Mouse (Mus musculus): Measurements from ENCODE around the gene Pigu.

Gene Pigu

DNA sequence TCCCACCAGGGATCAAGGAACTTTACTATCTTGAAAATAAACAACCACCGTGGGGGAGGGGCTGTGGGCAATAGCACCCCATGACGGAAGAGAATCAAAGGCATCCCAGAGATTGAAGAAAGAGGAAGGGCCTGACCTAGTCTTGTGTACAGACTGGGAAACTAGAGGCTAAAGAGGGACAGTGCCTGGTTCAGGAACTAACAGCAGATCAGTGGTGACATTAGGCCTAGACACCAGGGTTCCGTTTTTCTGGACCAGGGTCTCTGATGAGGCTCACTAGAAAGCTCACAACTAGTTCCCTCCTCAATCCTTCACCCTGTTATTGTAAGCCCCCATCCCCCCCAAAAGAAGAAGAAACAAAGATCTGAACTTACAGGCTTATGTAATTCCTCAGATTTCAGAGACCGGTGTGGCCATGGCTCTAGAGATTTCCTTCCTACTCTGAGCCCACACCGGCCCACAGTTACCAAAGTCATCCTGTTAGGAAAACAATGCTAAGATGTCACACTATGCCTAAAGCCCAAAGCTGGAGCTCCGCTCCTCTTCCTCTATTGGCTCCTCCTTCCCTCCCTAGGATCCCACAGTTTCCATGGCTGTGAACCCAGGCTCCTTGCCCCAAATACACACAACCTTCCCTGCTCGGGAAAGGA lies 10.5 kb upstream of the Pigu start:
- DNase-seq (ENCODE audit: low spot score): no peak

DNA sequence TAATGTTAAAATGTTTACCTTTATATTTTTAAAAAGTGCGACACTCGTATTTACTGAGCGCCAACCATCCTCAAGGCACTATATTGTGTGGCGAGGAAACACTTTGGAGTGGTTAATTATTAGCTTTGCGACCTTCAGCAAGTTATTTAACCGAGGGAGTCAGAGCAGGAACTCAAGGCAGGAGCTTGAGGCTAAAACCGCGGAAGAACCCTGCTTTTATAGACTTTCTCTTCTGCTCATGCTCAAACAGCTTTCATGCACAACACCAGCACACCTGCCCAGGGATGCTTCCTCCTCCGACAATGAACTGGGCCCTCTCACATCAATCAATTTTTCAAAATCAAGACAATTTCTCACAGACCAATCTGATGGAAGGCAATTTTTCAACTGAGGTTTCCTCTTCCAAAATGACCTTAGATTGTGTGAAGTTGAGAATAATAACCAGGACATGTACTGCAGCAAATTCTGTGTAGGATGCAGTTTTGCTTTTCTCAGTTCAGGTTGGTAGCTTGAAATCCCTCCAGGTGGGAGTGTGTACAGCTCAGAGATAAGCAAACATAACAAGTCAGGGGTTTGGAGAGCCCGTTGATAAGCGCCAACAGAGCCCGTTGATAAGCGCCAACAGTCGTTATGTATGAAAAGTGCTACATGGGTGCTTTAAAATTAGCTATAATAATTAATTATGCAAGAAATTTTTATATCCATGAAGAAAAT lies 613 bp upstream of the Pigu start:
- DNase-seq (ENCODE audit: low spot score): no peak

DNA sequence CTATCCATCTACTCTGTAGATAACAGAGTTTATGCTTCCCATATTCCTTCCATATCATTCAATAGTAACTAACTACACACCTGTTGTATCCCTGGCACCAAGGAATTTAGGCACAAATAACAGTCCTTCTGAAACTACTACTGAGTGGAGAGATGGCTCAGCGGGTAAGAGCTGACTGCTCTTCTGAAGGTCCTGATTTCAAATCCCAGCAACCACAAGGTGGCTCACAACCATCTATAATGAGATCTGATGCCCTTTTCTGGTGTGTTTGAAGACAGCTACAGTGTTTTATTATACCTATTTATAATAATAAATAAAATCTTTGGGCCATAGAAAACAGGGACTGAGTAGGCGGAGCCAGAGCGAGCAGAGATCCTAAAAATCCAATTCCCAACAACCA lies 2.8 kb downstream of the Pigu start:
- DNase-seq (ENCODE audit: low spot score): no peak

DNA sequence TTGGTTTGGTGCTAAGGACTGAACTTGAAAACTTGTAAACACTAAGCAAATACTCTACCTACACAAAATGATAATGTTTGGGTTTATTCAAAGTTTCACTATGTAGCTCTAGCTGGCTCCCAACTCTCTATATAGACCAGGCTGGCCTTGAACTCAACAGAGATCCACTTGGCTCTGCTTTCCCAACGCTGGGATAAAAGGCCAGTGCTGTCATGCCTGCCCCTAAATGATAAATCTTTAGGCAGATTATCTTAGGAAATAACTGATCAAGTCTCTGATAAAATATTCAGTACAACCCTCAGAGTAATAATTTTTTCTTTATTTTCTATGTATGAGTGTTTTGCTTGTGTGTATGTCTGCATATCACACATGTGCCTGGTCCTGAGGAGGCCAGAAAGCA lies 10.6 kb downstream of the Pigu start:
- DNase-seq (ENCODE audit: low spot score): no peak

DNA sequence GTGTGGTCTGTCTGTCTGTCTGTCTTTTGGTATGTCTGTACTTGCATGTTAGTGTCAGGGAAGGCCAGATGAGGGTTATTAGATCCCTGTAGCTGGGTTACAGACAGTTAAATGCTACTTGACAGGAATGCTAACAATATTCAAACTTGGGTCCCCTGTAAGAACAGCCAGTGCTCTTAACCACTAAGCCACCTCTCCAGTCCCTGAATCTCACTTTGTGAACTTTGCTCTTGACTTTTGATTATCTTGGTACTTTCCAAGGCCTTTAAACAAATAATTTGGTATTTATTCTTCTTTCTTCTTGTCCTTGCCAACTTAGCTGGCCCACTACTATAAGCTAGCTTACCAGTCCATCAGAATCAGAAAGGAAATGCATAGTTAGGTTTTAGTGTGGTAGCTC lies 17.1 kb downstream of the Pigu start:
- no peak for DNase-seq (ENCODE audit: low spot score)

DNA sequence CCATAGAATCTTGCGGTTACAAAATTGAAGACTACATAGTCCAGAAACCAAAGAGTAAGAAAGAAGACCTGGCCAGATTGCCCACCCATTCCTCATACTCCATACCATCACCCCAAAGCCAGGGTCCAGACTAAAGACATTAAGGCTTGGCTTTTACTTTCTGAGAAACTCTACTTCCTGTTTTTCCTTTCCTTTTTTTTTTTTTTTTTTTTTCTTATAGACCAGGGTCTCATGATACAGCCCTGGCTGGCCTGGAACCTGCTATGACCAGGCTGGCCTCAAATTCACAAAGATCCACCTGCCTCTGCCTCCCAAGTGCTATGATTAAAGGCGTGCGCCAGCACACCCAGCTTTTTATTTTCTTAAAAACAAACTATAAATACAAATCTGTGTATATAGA lies 21.0 kb downstream of the Pigu start:
- DNase-seq (ENCODE audit: low spot score): no peak

DNA sequence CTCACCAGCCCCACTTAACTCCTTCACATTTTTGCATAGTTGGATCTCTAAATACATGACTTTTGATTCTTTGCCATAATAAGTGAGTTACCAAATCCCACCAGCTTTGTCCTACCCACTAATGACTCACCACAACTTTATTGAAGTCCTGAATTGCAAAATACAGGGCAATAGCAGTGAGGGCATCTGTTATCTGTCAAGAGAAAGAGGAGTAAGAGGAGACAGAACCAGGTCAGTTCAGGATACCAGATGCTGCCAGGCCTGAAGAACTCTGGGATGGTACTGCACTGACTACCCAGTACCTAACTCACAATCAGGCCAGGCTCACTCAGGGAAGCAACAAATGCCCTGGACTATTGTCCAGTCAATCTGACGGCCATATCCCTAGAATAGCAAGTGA lies 22.0 kb downstream of the Pigu start:
- DNase-seq (ENCODE audit: low spot score): no peak

DNA sequence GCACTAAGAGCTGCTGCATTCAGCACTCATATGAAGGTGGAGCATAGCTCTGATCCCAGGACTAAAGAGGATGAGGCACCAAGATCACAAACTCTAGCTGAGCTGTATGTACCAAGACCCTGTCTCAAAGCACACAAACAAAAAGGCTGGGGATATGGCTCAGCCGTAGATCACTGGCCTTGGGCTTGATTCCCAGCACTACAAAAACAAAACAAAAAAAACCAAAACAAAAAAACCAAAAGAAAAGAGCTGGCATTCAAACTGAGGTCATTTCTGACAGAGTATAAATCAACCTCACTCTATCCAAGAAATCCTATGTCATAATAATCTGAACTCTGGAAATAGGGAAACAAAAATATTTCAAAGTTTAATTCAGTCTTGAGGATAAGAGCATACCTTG lies 23.8 kb downstream of the Pigu start:
- no peak for DNase-seq (ENCODE audit: low spot score)

DNA sequence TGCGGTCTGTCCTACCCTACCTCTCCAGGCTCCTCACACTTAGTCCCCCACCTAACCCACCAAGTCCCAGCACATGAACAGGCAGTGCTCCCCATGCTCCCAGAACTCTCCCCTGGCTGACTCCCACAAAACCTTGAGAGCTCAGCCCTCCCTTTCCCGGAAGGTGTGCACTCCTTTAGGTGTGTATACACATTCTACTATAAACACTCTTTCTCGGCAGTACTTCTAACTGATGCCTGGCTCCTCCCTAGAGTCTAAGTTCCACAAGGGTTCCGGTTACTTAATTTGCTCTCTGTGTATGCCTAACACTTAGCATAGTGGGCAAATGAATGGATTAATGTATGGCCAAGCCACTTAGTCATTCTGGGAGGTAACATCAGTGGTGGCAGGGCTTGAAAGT lies 25.9 kb downstream of the Pigu start:
- no peak for DNase-seq (ENCODE audit: low spot score)

DNA sequence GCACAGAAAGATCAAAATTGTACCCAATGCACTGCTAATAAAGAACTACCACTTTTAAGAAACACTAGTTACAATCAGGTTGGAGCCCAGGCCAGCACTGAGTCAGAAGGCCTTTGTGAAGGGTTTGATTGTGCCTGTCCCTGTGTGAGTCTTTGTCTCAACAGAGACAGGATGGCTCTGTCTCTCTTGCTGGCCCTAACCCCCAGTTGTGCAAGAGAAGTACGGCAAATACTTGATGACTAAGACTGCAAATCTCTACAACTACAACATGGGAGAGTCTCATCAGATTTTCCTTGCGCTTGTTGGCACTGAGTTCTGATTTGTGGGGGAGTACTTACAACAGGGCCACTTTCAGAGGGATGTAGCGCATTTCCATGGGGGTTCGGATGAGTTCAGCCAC lies 26.4 kb downstream of the Pigu start:
- DNase-seq (ENCODE audit: low spot score): no peak

DNA sequence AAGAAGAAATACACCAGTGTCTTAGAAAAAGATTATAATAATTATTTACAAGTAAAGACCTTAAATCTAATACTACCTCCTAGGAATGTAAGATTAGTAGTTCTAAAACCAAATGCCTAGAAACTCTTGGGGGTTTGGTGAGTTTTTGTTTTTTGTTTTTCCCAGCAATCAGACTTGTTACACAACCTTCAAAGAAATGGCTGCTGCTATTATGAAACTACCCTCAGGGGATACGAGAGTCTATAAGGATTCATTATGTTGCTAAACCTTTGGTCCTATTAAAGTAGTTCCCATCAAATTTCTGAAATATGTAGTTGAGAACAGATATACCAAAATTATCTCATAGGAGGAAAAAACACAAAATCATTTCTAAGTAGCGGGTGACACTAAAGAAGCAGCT lies 27.5 kb downstream of the Pigu start:
- DNase-seq (ENCODE audit: low spot score): no peak

DNA sequence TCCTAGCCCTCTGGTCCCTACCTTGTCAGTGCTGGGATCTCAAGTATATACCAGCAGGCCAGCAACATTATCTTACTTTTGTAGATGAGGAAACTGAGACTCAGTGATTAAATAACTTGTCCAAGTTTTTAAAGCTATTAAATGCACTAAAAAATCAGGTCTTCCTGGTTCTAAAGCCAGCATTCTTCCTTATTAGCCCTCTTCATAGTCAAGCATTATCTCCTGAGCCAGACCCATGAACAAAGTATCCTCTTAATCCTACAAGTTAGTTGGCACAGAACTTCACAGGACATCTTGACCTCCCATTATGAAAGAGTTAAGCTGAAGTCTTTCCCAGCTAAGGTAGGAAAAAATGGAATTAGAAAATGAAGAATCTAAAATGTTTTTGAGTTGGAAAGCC lies 28.3 kb downstream of the Pigu start:
- no peak for DNase-seq (ENCODE audit: low spot score)

DNA sequence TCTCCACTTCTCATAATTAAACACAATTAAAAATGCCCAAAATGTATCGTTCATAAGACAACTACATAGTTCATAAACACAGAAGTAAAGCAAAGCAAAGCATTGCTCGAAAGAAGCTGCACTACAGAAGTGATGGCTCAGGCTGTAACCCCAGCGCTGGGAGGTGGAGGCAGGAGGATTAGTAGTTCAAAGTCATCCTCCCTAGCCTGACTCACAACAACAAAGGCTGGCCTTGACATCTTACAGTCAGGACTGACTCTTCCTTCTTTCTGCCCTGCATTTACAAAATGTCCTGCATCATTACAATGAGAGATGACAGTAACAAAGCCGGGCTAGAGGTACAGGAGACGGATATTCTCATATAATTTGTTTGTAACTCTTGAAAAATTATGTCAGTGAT lies 29.3 kb downstream of the Pigu start:
- no peak for DNase-seq (ENCODE audit: low spot score)

DNA sequence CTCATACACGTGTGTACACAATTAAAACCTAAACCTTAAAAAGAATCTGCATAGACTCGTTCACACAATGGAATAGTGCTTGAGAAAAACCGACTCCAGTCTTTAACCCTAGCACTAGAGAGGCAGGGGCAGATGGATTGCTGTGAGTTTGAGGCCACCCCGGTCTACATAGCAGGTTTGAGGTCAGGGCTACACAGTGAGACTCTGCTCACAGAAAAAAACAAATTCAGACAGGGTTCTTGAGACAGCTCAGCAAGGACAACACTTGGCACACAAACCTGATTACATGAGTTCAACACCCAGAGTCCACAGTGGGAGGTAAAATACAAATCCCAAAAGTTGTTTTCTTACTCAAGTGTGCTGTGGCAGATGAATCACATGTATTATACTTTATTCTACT lies 31.2 kb downstream of the Pigu start:
- DNase-seq (ENCODE audit: low spot score): no peak

DNA sequence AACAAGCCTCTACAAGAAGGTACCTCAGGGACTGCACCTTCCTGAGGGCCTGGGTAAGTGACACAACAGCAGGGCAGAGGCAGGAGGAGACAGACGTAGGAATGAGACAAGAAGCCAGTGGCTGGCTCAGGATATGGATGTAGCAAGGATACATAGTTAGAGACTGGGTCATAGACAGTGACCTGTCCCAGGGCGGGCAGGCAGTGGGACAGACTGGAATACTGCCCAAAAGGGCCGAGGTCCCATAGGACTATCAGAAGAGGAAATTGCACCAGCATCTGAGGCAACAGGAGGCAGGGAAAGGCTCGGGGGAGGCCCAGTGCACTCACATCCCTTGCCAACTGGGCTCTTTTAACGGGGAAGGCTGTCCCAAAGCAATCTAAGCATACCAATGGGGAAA lies 36.6 kb downstream of the Pigu start:
- DNase-seq (ENCODE audit: low spot score): no peak

DNA sequence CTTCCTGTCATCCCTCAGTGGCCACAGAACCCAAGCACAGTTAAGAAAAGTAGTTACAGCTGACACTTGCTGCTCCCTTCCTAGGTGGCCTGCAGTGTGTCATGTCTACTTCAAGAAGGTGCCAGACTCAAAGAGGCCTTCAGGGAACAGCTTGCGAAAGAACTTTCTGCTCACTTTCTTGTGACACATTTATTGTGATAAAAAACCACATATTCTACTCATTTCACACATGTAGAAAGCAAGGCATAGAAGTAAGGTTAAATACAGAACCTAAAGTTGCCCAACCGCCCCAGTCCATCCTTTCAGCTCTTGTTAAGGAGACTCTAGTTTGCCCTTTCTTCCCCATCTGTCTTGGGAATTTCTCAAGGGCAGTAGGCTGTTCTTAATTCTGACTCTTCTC lies 38.6 kb downstream of the Pigu start:
- DNase-seq (ENCODE audit: low spot score): no peak

DNA sequence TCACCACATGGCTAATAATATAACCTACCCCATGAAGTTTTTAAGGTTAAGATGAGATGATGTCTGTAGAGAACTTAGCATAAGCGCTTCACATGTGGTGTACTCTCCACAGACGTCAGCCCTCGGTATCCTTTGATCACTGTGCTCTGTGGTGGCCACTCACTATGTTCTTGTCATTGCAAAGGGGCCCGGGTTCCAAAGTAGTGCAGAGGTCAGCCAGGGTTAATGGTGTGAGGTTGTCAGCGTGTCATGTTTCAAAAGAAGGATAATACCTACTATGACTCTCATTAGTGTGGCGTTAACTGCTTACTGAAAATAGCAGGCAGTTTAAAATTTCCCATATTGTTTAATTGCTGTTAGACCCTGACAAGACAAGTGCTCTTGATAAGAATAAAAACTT lies 43.6 kb downstream of the Pigu start:
- DNase-seq (ENCODE audit: low spot score): no peak

DNA sequence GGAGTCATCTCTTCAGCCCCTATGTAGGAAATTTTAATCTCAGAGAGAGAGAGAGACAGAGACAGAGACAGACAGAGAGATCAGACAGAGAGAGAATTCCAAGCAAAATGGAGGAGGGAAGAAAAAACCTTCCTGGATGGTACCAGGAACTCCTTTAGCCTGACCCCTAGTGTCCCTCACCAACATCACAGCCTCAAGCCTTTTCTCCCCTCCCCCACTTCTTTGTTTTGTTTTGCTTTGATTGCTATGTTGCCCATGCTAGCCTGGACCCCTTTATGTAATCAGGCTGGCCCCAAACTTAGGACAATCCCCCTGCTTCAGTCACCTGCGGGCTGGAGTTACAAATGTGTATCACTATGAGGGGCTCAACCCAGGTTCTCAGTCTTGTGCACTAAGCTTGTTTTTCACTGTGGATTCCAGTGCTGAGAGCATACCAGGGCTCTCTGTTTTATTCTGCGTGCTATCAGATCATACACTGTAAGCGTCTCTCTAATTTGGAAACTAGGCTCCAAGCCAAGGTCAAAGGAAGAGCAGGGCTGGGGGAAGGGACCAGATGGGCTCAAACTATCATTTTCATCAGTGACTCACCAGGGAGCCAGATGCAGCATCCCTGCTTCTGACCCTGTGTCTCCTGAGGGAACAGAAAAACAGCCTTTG lies 48.2 kb downstream of the Pigu start:
- DNase-seq (ENCODE audit: low spot score): no peak

DNA sequence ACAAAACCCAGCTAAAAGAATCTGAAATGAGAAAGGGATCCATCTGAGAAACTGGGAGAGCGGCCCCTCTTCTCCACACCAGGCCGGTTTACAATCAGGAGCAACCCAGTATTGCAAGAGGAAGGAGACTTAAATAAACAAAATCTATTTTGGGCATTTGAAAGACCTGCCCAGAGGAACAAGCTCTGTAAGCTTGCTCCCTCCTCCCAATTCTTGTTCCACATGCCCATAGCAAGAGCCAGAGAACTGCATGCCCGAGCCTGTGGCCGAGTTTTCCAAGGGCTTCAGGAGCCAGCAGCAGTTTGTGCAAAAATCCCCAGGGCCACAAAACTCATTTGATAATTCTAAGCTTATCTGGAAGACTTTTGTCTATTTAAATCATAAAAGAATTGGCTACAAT lies 57.7 kb downstream of the Pigu start:
- DNase-seq (ENCODE audit: low spot score): no peak

DNA sequence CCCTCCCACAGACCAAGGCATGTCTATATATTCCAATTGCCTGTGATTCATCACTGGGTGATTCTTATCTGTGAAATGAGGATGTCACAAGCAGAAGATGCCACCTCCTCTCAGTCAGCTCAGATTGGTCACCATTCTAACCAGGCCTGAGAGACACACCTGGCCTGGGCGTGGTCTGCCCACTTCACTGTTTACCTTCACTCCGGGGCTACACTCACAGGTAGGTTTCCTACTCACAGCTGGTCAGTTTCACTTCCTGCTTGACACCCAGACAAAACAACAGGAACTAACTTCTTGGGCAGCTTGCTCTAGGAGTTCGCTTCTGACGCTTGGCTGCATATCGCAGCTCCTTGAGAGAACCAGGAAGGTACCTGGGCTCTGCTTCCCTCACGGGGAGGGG lies 61.8 kb downstream of the Pigu start:
- DNase-seq (ENCODE audit: low spot score): no peak

DNA sequence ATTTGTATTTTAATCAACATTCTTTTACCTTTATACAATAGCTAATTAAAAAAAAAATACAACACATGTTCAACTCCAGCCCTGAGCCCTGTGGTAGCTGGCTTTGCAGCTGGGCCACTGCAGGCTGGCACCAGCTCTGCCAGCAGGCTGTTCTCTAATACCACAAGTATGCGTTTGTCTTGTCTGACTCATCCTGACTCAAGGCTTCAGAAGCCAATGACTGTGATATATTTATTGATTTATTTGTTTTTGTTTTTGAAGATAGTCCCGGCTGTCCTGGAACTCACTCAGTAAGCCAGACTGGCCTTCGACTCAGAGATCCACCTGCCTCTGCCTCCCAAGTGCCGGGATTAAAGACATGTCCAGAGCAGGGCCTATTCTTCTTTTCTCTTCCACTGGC lies 63.3 kb downstream of the Pigu start:
- DNase-seq (ENCODE audit: low spot score): no peak

DNA sequence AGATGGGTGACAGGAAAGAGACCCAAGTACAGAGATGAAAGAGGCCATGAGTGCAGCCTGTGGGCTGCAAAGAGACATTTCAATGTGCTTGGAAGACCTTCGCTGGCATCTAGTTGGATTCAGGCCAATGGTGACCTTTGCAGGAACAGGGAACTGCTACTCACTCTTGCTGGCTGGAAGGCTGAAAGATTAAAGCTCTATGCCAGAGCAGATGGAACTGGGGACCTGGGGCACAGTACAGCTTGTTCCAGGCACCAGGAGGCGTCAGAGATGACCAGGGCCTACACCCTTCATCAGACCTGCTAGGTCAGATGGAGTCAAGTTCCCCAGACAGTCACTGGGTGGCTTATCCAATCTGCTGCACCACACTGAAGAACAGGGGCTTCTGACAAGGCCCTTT lies 63.8 kb downstream of the Pigu start:
- no peak for DNase-seq (ENCODE audit: low spot score)

DNA sequence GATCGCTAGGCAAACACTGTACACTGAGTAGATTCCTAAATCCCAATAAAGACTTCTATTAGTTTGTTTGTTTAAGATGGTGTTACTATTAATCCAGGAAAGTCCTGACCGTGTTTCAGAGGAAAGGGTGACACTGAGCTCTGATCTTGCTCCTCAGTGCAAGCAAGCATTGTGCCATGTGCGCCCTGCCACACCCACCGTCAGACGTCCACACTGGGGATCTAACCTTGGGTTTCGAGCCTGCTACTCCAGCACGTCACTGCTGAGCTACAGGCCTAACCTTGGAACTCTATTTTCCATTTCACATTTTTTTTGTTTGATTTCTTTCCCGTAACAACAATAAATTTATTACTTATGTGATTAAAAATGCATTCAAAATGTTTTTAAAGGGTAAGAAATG lies 67.2 kb downstream of the Pigu start:
- DNase-seq (ENCODE audit: low spot score): no peak
